Mouse (Mus musculus): ENCODE data around the gene Tle2. TPM values are rescaled to one million over a fixed set of nuclear protein-coding genes. Genes with fewer than 3 reads are reported as not detected.

Tle2 gene
- polyA plus RNA-seq, 1 experiment from 2014 or later = 3.0 TPM

DNA sequence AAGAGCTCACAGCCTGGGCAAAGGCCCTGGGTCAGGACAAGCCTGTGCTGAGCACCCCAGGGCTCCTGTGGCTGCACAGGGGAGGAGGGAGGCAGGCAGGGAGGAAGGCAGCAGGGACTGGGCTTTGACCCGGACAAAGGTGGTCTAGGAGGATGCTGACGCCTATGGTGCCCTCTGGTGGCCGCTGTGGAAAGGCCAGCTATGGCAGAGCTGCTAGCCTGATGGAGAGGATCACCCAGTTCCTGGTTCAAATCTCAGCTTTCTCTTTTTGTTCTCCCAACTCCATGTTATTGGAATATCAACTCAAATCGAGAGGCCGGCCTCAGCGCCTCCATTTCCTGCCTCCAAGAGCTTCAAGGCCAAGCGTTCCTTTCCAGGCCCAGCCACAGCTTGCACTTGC, 24.1 kb upstream of the Tle2 start:
- H3K4me3 ChIP-seq (ENCODE audit: low read depth, low read length) = no peak overlapping the region
- 11% methylated on average over 7 of the region's 7 CpGs for WGBS
- H3K27ac ChIP-seq (ENCODE audit: low read depth, low read length) = no peak overlapping the region
- TF ChIP-seq CTCF (IDR thresholded peaks at IDR 0.05; ENCODE audit: low read depth) = peak; percentile 92
- no peak overlapping the region for H3K9ac ChIP-seq (ENCODE audit: low read depth, low read length)
- no peaks in the 10 kb centered on the region for H3K36me3 ChIP-seq (ENCODE audit: control insufficient read depth, insufficient read depth)
- H3K4me2 ChIP-seq (replicated peaks; ENCODE audit: low read depth) = no peak overlapping the region
- no peak for ATAC-seq
- H3K27me3 ChIP-seq (replicated peaks; ENCODE audit: control insufficient read depth, insufficient read depth, low read length) = no peaks in the 10 kb centered on the region
- no peaks in the 10 kb centered on the region for H3K9me3 ChIP-seq (ENCODE audit: control insufficient read depth)
- H3K4me1 ChIP-seq (replicated peaks; ENCODE audit: control insufficient read depth, insufficient read depth, low read length) = 0 out of 2 replicates have a peak, but pooled peaks cover 5% of the 10 kb centered on the region

DNA sequence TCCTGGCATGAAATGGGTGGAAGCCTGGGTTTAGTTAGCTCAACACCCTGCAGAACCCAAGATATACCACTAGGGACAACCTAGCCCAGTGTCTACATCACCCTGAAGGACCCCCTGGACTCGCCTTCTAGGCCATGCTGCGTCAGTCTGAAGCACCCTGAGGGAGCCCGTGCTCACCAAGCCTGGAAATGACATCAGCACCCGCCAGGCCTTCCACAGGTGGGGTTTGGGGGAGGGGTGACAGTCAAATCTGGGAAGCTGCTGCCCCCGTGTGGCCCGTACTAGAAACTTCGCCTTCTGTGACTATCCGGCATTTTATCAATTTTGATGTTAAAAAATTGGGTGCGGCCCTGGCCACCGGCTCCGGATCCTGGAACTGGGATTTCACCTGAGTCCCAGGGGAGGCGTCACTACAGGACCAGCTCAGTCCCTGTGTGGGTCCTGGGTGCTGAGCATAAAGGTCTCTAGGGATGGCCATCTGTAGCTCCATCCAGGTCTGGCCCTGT, 22.7 kb upstream of the Tle2 start:
- ATAC-seq = peak; percentile 86
- peak; percentile 93 for TF ChIP-seq CTCF (IDR thresholded peaks at IDR 0.05; ENCODE audit: low read depth)
- Histone ChIP-seq H3K27me3 (replicated peaks; ENCODE audit: control insufficient read depth, insufficient read depth, low read length) (no peaks in the 10 kb centered on the region), H3K9me3 (ENCODE audit: control insufficient read depth) (no peaks in the 10 kb centered on the region), H3K9ac (ENCODE audit: low read depth, low read length) (no peak overlapping the region), H3K36me3 (ENCODE audit: control insufficient read depth, insufficient read depth) (no peaks in the 10 kb centered on the region), H3K27ac (ENCODE audit: low read depth, low read length) (peak overlapping the region; percentile 66), H3K4me1 (replicated peaks; ENCODE audit: control insufficient read depth, insufficient read depth, low read length) (0 out of 2 replicates have a peak, but pooled peaks cover 5% of the 10 kb centered on the region), H3K4me3 (ENCODE audit: low read depth, low read length) (no peak overlapping the region), H3K4me2 (replicated peaks; ENCODE audit: low read depth) (0 out of 2 replicates have a peak overlapping the region, but pooled peaks have one; percentile 3)
- WGBS = 1% methylated on average over 12 of the region's 12 CpGs

DNA sequence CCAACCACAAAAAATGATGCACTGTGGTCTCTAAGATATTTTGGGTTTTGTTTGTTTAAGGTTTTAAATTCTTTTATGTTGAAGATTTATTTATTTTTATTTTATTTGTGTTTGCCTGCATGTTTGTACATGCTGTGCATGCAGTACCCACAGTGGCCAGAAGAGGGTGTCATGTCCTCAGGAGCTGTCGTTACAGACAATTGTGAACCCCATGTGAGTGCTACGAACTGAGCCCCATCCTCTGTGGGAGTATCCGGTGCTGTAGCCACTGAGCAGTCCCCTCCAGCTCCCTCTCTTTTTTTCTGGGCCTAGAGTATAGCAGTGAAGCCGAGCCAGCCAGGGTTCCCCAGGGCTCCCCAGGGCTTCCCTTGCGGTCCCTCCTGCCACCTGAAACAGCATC, 21.1 kb upstream of the Tle2 start:
- Histone ChIP-seq H3K27me3 (replicated peaks; ENCODE audit: control insufficient read depth, insufficient read depth, low read length) (no peaks in the 10 kb centered on the region), H3K4me1 (replicated peaks; ENCODE audit: control insufficient read depth, insufficient read depth, low read length) (0 out of 2 replicates have a peak, but pooled peaks cover 3% of the 10 kb centered on the region), H3K9ac (ENCODE audit: low read depth, low read length) (no peak overlapping the region), H3K4me2 (replicated peaks; ENCODE audit: low read depth) (no peak overlapping the region), H3K36me3 (ENCODE audit: control insufficient read depth, insufficient read depth) (no peaks in the 10 kb centered on the region), H3K4me3 (ENCODE audit: low read depth, low read length) (no peak overlapping the region), H3K9me3 (ENCODE audit: control insufficient read depth) (no peaks in the 10 kb centered on the region), H3K27ac (ENCODE audit: low read depth, low read length) (no peak overlapping the region)
- peak; percentile 69 for TF ChIP-seq CTCF (IDR thresholded peaks at IDR 0.05; ENCODE audit: low read depth)
- ATAC-seq = no peak
- WGBS = 95% methylated on average over 5 of the region's 5 CpGs

DNA sequence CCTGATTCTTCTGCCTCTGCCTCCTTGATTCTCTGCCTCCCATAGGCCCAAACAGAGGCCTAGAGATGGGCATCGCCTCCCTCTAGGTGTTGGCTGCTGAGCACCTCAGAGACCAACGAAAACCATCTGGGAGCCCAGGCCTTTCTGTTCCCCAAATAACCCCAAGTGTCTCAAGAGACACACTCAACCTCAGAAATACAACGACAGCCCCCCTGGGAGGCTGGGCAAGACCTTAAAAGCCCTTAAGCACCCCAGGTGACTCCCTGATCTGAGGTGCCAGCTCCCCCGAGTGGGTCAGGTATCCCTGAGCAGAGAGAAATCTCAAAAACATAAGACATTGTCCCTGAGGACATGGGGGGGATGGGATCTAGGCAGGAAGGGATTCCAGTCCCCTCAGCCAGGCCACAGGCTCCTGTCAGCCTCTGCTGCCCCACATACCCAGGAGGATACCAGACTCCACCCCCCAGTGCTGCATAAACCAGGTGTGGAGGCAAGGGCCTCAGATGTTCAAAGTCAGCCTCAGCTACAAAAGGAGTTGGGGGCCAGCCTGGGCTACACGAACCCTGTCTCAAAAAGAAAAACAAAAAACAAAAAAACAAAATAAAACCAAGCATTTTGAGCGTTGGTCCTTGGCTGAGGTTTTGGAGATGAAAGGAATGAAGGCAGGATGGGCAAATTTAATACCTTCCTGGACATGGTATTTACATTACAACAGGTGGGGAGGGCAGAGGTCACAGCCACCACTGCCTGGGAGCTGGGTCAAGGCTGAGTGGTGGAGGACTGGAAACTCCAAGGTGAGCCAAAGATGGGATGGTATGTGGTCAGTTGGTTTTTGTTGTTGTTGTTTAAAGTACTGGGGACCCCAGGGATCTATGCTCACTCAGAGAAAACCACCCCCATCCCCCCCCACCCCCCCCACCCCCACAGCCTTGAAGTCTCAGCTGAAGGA, 20.3 kb upstream of the Tle2 start:
- Histone ChIP-seq H3K4me2 (replicated peaks; ENCODE audit: low read depth) (no peak overlapping the region), H3K27me3 (replicated peaks; ENCODE audit: control insufficient read depth, insufficient read depth, low read length) (no peaks in the 10 kb centered on the region), H3K9me3 (ENCODE audit: control insufficient read depth) (no peaks in the 10 kb centered on the region), H3K27ac (ENCODE audit: low read depth, low read length) (no peak overlapping the region), H3K4me3 (ENCODE audit: low read depth, low read length) (no peak overlapping the region), H3K9ac (ENCODE audit: low read depth, low read length) (no peak overlapping the region), H3K36me3 (ENCODE audit: control insufficient read depth, insufficient read depth) (no peaks in the 10 kb centered on the region), H3K4me1 (replicated peaks; ENCODE audit: control insufficient read depth, insufficient read depth, low read length) (0 out of 2 replicates have a peak, but pooled peaks cover 3% of the 10 kb centered on the region)
- no peak for ATAC-seq
- WGBS = 80% methylated on average over 6 of the region's 6 CpGs
- TF ChIP-seq CTCF (IDR thresholded peaks at IDR 0.05; ENCODE audit: low read depth) = no peak

DNA sequence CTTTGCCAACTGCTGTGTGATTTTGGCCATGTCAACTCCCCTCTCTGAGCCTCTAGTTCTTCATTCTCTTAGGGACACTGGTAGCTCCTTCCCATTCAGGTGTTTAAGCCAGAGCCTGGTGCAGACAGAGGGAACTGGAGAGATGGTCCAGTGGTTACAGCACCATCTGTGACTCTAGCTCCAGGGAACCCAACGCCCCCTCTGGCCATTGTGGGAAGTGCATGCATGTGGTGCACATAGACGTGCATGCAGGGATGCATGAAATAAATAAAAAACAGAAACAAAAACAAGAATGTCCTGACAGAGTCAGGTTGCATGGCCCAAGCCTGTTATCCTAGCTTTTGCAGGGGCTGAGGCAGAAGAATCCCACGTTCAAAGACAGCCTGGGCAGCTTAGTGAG, 18.1 kb upstream of the Tle2 start:
- H3K9ac ChIP-seq (ENCODE audit: low read depth, low read length) = no peak overlapping the region
- no peak overlapping the region for H3K27ac ChIP-seq (ENCODE audit: low read depth, low read length)
- no peak for ATAC-seq
- no peaks in the 10 kb centered on the region for H3K27me3 ChIP-seq (replicated peaks; ENCODE audit: control insufficient read depth, insufficient read depth, low read length)
- H3K4me1 ChIP-seq (replicated peaks; ENCODE audit: control insufficient read depth, insufficient read depth, low read length) = 0 out of 2 replicates have a peak, but pooled peaks cover 2% of the 10 kb centered on the region
- WGBS = 68% methylated on average over 3 of the region's 3 CpGs
- H3K4me3 ChIP-seq (ENCODE audit: low read depth, low read length) = no peak overlapping the region
- H3K36me3 ChIP-seq (ENCODE audit: control insufficient read depth, insufficient read depth) = no peaks in the 10 kb centered on the region
- H3K9me3 ChIP-seq (ENCODE audit: control insufficient read depth) = no peaks in the 10 kb centered on the region
- TF ChIP-seq CTCF (IDR thresholded peaks at IDR 0.05; ENCODE audit: low read depth) = peak; percentile 62
- H3K4me2 ChIP-seq (replicated peaks; ENCODE audit: low read depth) = no peak overlapping the region

DNA sequence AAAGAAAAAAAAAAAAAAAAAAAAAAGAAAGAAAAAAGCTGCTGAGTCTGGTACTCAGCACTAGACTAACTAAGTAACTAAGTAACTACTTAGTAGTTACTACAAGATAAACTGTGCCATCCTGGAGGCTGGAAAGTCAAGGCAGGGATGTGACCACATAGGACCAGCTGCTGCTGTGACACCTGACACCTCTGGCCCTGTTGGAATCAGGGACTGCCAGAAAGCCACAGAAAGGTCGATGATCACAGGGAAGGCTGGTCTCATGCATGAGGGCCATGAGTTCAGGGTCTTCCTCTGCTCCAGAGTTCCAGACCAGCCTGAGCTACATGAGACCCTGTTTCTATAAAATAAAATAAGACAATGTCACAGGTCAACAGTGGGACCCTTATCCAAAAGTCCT, 16.9 kb upstream of the Tle2 start:
- Histone ChIP-seq H3K4me2 (replicated peaks; ENCODE audit: low read depth) (no peak overlapping the region), H3K4me1 (replicated peaks; ENCODE audit: control insufficient read depth, insufficient read depth, low read length) (peaks cover 4% of the 10 kb centered on the region; the same call in 1 of the 2 replicates), H3K27ac (ENCODE audit: low read depth, low read length) (no peak overlapping the region), H3K36me3 (ENCODE audit: control insufficient read depth, insufficient read depth) (0 out of 2 replicates have a peak, but pooled peaks cover 6% of the 10 kb centered on the region), H3K4me3 (ENCODE audit: low read depth, low read length) (no peak overlapping the region), H3K9me3 (ENCODE audit: control insufficient read depth) (no peaks in the 10 kb centered on the region), H3K27me3 (replicated peaks; ENCODE audit: control insufficient read depth, insufficient read depth, low read length) (no peaks in the 10 kb centered on the region), H3K9ac (ENCODE audit: low read depth, low read length) (no peak overlapping the region)
- 33% methylated on average over 1 of the region's 1 CpGs for WGBS
- ATAC-seq = no peak
- TF ChIP-seq CTCF (IDR thresholded peaks at IDR 0.05; ENCODE audit: low read depth) = no peak

Data from intestine, postnatal 0 days (tissue).